Mouse (Mus musculus) cortical plate, adult 2 months (tissue): ENCODE measurements at regions not wholly inside any gene's neighbourhood (a gene's known extent, or its start where the extent isn't known, plus 50 kb on each side); places are given as distances from the start of the nearest gene placed in this dataset.

Experiments
- CTCF ChIP-seq: fragments of 200-500 bp; IDR thresholded peaks from 2 replicates; pipeline ENCODE4 v1.5.1; 2011; ENCODE audit warnings: mild to moderate bottlenecking, control low read depth, low read length; ENCODE audit not compliant: insufficient read depth; ENCODE audit errors: extremely low read depth
- POLR2A ChIP-seq: fragments of 200-500 bp; IDR thresholded peaks from 2 replicates; pipeline ENCODE4 v1.6.1; 2011; ENCODE audit warnings: mild to moderate bottlenecking, low read length, control low read depth; ENCODE audit not compliant: insufficient read depth; ENCODE audit errors: extremely low read depth

DNA sequence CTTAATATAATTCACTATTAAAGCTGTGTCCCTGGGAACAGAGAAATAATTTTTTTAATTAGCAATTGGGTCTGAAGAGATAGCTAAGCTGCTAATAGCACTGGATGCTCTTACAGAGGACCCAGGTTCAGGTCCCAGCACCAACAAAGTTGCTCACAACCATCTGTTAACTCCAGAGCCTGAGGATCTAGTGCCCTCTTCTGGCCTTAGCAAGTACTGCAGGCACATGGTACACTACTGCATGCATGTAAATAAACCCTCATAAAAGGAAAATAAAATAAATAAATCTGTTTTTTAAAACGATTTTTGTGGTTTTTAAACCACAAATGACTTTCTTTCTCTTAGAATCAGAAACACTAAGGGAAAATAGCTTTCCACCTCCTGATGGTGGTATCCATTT, 97.4 kb upstream of the Mc3r start:
- no peak for TF ChIP-seq CTCF
- TF ChIP-seq POLR2A = no peak
